Mouse (Mus musculus): Measurements from ENCODE around the gene Gm10354. TPM values are rescaled to one million over a fixed set of nuclear protein-coding genes. Genes with fewer than 3 reads are reported as not detected.
"Not testable (repeated sequence)": the region's sequence is repeated elsewhere in the genome, so short reads cannot be mapped to it uniquely, and the experiment has no call there.

Gene Gm10354
- polyA plus RNA-seq (2014; fragmentation: Nextera tagmentation; extraction: Ambion mirVana): not detected in 2 replicates

- DNase-seq (ENCODE audit: low spot score); H3K27me3 ChIP-seq (ENCODE audit: control insufficient read depth, insufficient read depth, low read length); H3K4me2 ChIP-seq (replicated peaks); ATAC-seq (ENCODE audit: low FRiP score); H3K9ac ChIP-seq; H3K27ac ChIP-seq; H3K4me3 ChIP-seq (replicated peaks; ENCODE audit: low read length); H3K36me3 ChIP-seq (replicated peaks; ENCODE audit: control insufficient read depth, insufficient read depth); H3K4me1 ChIP-seq (replicated peaks; ENCODE audit: control insufficient read depth, insufficient read depth, low read length): not testable (repeated sequence)
- WGBS: no CpG with 5 or more reads among the region's 1 CpGs
- H3K9me3 ChIP-seq (ENCODE audit: control insufficient read depth, low read length): peaks cover 27% of the 10 kb centered on the region
Observed at GRCm38 (mm10) chr5:14978835-14979234, at the start of gene Gm10354. Gm10354 (minus strand) TSS chr5:14978935.

- not testable (repeated sequence) for H3K36me3 ChIP-seq (replicated peaks; ENCODE audit: control insufficient read depth, insufficient read depth); ATAC-seq (ENCODE audit: low FRiP score); H3K27ac ChIP-seq; H3K9ac ChIP-seq; H3K4me3 ChIP-seq (replicated peaks; ENCODE audit: low read length); DNase-seq (ENCODE audit: low spot score); H3K4me2 ChIP-seq (replicated peaks); H3K27me3 ChIP-seq (ENCODE audit: control insufficient read depth, insufficient read depth, low read length); H3K4me1 ChIP-seq (replicated peaks; ENCODE audit: control insufficient read depth, insufficient read depth, low read length)
- H3K9me3 ChIP-seq (ENCODE audit: control insufficient read depth, low read length): peaks cover 46% of the 10 kb centered on the region
- WGBS: 100% methylated on average over 1 of the region's 1 CpGs
Observed at GRCm38 (mm10) chr5:15024316-15024715, 45.6 kb upstream of the Gm10354 start.

GRCm38 (mm10) chr5:15020067-15020466 is 41.3 kb upstream of the Gm10354 start:
- not testable (repeated sequence) for H3K4me1 ChIP-seq (replicated peaks; ENCODE audit: control insufficient read depth, insufficient read depth, low read length); H3K36me3 ChIP-seq (replicated peaks; ENCODE audit: control insufficient read depth, insufficient read depth); H3K27ac ChIP-seq; H3K4me3 ChIP-seq (replicated peaks; ENCODE audit: low read length); H3K9ac ChIP-seq; H3K27me3 ChIP-seq (ENCODE audit: control insufficient read depth, insufficient read depth, low read length); H3K4me2 ChIP-seq (replicated peaks); DNase-seq (ENCODE audit: low spot score)
- WGBS: 66% methylated on average over 2 of the region's 2 CpGs
- peaks cover 35% of the 10 kb centered on the region for H3K9me3 ChIP-seq (ENCODE audit: control insufficient read depth, low read length)
- ATAC-seq (ENCODE audit: low FRiP score): 0 out of 2 replicates have a peak, but pooled peaks have one; percentile 53

- not testable (repeated sequence) for H3K9ac ChIP-seq; H3K4me1 ChIP-seq (replicated peaks; ENCODE audit: control insufficient read depth, insufficient read depth, low read length); H3K27ac ChIP-seq; H3K27me3 ChIP-seq (ENCODE audit: control insufficient read depth, insufficient read depth, low read length); H3K4me2 ChIP-seq (replicated peaks); H3K36me3 ChIP-seq (replicated peaks; ENCODE audit: control insufficient read depth, insufficient read depth); H3K4me3 ChIP-seq (replicated peaks; ENCODE audit: low read length); DNase-seq (ENCODE audit: low spot score)
- H3K9me3 ChIP-seq (ENCODE audit: control insufficient read depth, low read length): peaks cover 19% of the 10 kb centered on the region
- 87% methylated on average over 11 of the region's 11 CpGs for WGBS
- ATAC-seq (ENCODE audit: low FRiP score): peak; percentile 40; the same call in 1 of the 2 replicates
Observed at GRCm38 (mm10) chr5:15010639-15011582, 32.2 kb upstream of the Gm10354 start.

GRCm38 (mm10) chr5:15006907-15007306 is 28.2 kb upstream of the Gm10354 start:
- not testable (repeated sequence) for ATAC-seq (ENCODE audit: low FRiP score); H3K4me1 ChIP-seq (replicated peaks; ENCODE audit: control insufficient read depth, insufficient read depth, low read length); H3K4me2 ChIP-seq (replicated peaks); H3K4me3 ChIP-seq (replicated peaks; ENCODE audit: low read length); H3K27me3 ChIP-seq (ENCODE audit: control insufficient read depth, insufficient read depth, low read length); H3K36me3 ChIP-seq (replicated peaks; ENCODE audit: control insufficient read depth, insufficient read depth); DNase-seq (ENCODE audit: low spot score); H3K27ac ChIP-seq; H3K9ac ChIP-seq
- peaks cover 34% of the 10 kb centered on the region for H3K9me3 ChIP-seq (ENCODE audit: control insufficient read depth, low read length)
- WGBS: 56% methylated on average over 3 of the region's 3 CpGs

- not testable (repeated sequence) for H3K27ac ChIP-seq; H3K4me1 ChIP-seq (replicated peaks; ENCODE audit: control insufficient read depth, insufficient read depth, low read length); H3K4me2 ChIP-seq (replicated peaks); H3K9ac ChIP-seq; DNase-seq (ENCODE audit: low spot score); ATAC-seq (ENCODE audit: low FRiP score); H3K36me3 ChIP-seq (replicated peaks; ENCODE audit: control insufficient read depth, insufficient read depth); H3K27me3 ChIP-seq (ENCODE audit: control insufficient read depth, insufficient read depth, low read length); H3K4me3 ChIP-seq (replicated peaks; ENCODE audit: low read length)
- H3K9me3 ChIP-seq (ENCODE audit: control insufficient read depth, low read length): peaks cover 30% of the 10 kb centered on the region
- WGBS: 64% methylated on average over 3 of the region's 3 CpGs
Observed at GRCm38 (mm10) chr5:15006288-15006687, 27.6 kb upstream of the Gm10354 start.

- peaks cover 23% of the 10 kb centered on the region for H3K9me3 ChIP-seq (ENCODE audit: control insufficient read depth, low read length)
- H3K36me3 ChIP-seq (replicated peaks; ENCODE audit: control insufficient read depth, insufficient read depth); DNase-seq (ENCODE audit: low spot score); H3K4me2 ChIP-seq (replicated peaks); H3K27ac ChIP-seq; H3K27me3 ChIP-seq (ENCODE audit: control insufficient read depth, insufficient read depth, low read length); H3K4me3 ChIP-seq (replicated peaks; ENCODE audit: low read length); H3K4me1 ChIP-seq (replicated peaks; ENCODE audit: control insufficient read depth, insufficient read depth, low read length); H3K9ac ChIP-seq: not testable (repeated sequence)
- WGBS: 55% methylated on average over 2 of the region's 4 CpGs
- peak; percentile 46; the same call in 1 of the 2 replicates for ATAC-seq (ENCODE audit: low FRiP score)
Observed at GRCm38 (mm10) chr5:15005584-15005983, 26.8 kb upstream of the Gm10354 start.

- ATAC-seq (ENCODE audit: low FRiP score): peak; percentile 91
- H3K4me1 ChIP-seq (replicated peaks; ENCODE audit: control insufficient read depth, insufficient read depth, low read length): not testable (repeated sequence)
- 79% methylated on average over 5 of the region's 5 CpGs for WGBS
Observed at GRCm38 (mm10) chr5:15004569-15005562, 26.1 kb upstream of the Gm10354 start.

GRCm38 (mm10) chr5:14998077-14998476 is 19.3 kb upstream of the Gm10354 start:
- H3K4me2 ChIP-seq (replicated peaks); H3K27ac ChIP-seq; H3K36me3 ChIP-seq (replicated peaks; ENCODE audit: control insufficient read depth, insufficient read depth); H3K9ac ChIP-seq; H3K4me1 ChIP-seq (replicated peaks; ENCODE audit: control insufficient read depth, insufficient read depth, low read length); H3K4me3 ChIP-seq (replicated peaks; ENCODE audit: low read length); ATAC-seq (ENCODE audit: low FRiP score); DNase-seq (ENCODE audit: low spot score); H3K27me3 ChIP-seq (ENCODE audit: control insufficient read depth, insufficient read depth, low read length): not testable (repeated sequence)
- peaks cover 38% of the 10 kb centered on the region for H3K9me3 ChIP-seq (ENCODE audit: control insufficient read depth, low read length)
- 80% methylated on average over 9 of the region's 9 CpGs for WGBS

More at GRCm38 (mm10) chr5:15004569-15005562, 26.1 kb upstream of the Gm10354 start:
- H3K27me3 ChIP-seq (ENCODE audit: control insufficient read depth, insufficient read depth, low read length); H3K4me3 ChIP-seq (replicated peaks; ENCODE audit: low read length); H3K27ac ChIP-seq; H3K4me2 ChIP-seq (replicated peaks); DNase-seq (ENCODE audit: low spot score); H3K36me3 ChIP-seq (replicated peaks; ENCODE audit: control insufficient read depth, insufficient read depth); H3K9ac ChIP-seq: not testable (repeated sequence)
- peaks cover 25% of the 10 kb centered on the region for H3K9me3 ChIP-seq (ENCODE audit: control insufficient read depth, low read length)
